Mouse (Mus musculus) stomach, postnatal 0 days (tissue): ENCODE measurements around the gene Sgms1.

ENCODE experiments used
- CTCF ChIP-seq: IDR thresholded peaks from 2 replicates; pipeline ENCODE4 v1.5.1; 2016; ENCODE audit warnings: antibody characterized with exemption, low read depth, mild to moderate bottlenecking, moderate library complexity
- EP300 ChIP-seq: optimal IDR thresholded peaks from 2 replicates; pipeline ENCODE3; 2016; ENCODE audit warnings: antibody characterized with exemption

DNA sequence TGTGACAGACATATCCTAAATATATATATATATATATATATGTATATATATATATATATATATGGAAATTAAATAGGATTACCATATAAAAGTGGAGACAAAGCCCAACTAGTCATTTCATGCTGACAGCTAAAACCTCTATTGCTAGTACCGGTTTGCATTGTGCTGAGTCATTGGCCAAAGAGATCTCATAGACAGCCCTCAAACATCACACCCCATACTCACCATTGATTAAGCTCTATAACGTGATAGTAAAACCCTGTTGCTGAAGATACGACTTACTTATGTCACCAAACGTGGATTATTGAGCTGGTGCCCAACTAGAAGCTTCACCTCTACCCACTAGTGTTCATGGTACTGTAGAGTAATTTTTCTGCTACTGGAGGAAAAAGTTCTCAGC is 298.7 kb downstream of the Sgms1 start:
- TF ChIP-seq CTCF (no peak), EP300 (no peak)
